Mouse (Mus musculus) forebrain, embryonic 11.5 days (tissue): ENCODE data around the gene Boc. TPM values are rescaled to one million over a fixed set of nuclear protein-coding genes. Genes with fewer than 3 reads are reported as not detected.

Experiments
- ATAC-seq: fragments of 200-750 bp; cut with Nextera tagmentation; replicated peaks from 2 replicates; pipeline ENCODE4 v1.8.0; 2017; ENCODE audit warnings: moderate TSS enrichment; ENCODE audit not compliant: low FRiP score
- DNase-seq: peaks from one replicate; pipeline ENCODE4 v3.0.0-alpha.2; 2017; ENCODE audit warnings: low spot score
- H3K27ac ChIP-seq: fragments of 300-500 bp; sonication (generic); 2 replicates; pipeline ENCODE4 v1.5.1; 2014; ENCODE audit warnings: low read depth, low read length
- H3K27me3 ChIP-seq: fragments of 300-500 bp; sonication (generic); 2 replicates; pipeline ENCODE4 v1.6.1; 2014; ENCODE audit warnings: mild to moderate bottlenecking, low read length, mixed read lengths; ENCODE audit not compliant: control insufficient read depth, insufficient read depth
- H3K36me3 ChIP-seq: fragments of 300-500 bp; sonication (generic); 2 replicates; pipeline ENCODE4 v1.6.1; 2014; ENCODE audit warnings: mild to moderate bottlenecking, low read length, moderate library complexity, mixed read lengths; ENCODE audit not compliant: control insufficient read depth, insufficient read depth
- H3K4me1 ChIP-seq: fragments of 300-500 bp; sonication (generic); replicated peaks from 2 replicates; pipeline ENCODE4 v1.6.1; 2014; ENCODE audit warnings: low read length, mixed read lengths; ENCODE audit not compliant: control insufficient read depth, insufficient read depth
- H3K4me2 ChIP-seq: fragments of 300-500 bp; sonication (generic); 2 replicates; pipeline ENCODE4 v1.6.1; 2014; ENCODE audit warnings: low read depth, mild to moderate bottlenecking, low read length, moderate library complexity, mixed read lengths; ENCODE audit not compliant: severe bottlenecking
- H3K4me3 ChIP-seq: fragments of 300-500 bp; sonication (generic); 2 replicates; pipeline ENCODE4 v1.5.1; 2014; ENCODE audit warnings: low read depth, low read length
- H3K9ac ChIP-seq: fragments of 300-500 bp; sonication (generic); 2 replicates; pipeline ENCODE4 v1.6.1; 2014; ENCODE audit warnings: low read length
- H3K9me3 ChIP-seq: fragments of 300-500 bp; sonication (generic); 2 replicates; pipeline ENCODE4 v1.6.1; 2016; ENCODE audit warnings: low read length, mixed read lengths; ENCODE audit not compliant: control insufficient read depth
- WGBS: fragments of 180-500 bp; shearing (Covaris S2); extraction: QIAGEN DNeasy Blood & Tissue Kit; methylation state at CpG from one replicate; pipeline ENCODE4 v1.1.7; 2014; 5-methylcytosine and 5-hydroxymethylcytosine counted together
- polyA plus RNA-seq: library from polyadenylated mRNA; unstranded; fragments of >200 nt; fragmentation: Nextera tagmentation; extraction: Ambion mirVana; gene quantifications from 2 replicates; pipeline ENCODE4 v1.2.1, GENCODE M21; 2014

Gene Boc
- 35.6 and 35.9 TPM in 2 replicates for polyA plus RNA-seq

- Histone ChIP-seq H3K27me3 (no peaks in the 10 kb centered on the region; the same call in 1 of the 2 replicates), H3K36me3 (no peaks in the 10 kb centered on the region), H3K9ac (peak within 1 kb of the TSS; percentile 98), H3K4me2 (peak within 1 kb of the TSS; percentile 69), H3K9me3 (no peaks in the 10 kb centered on the region), H3K27ac (peak within 1 kb of the TSS; percentile 91), H3K4me1 (peaks cover 17% of the 10 kb centered on the region), H3K4me3 (peak within 1 kb of the TSS; percentile 95)
- ATAC-seq (peak; percentile 83), DNase-seq (peak; percentile 83)
- under 1% methylated on average over 41 of the region's 46 CpGs for WGBS
Measured at GRCm38 (mm10) chr16:44558471-44559329, at the start of gene Boc. Boc (minus strand) TSS chr16:44558897.

GRCm38 (mm10) chr16:44606643-44607042 lies 47.9 kb upstream of the Boc start:
- 65% methylated on average over 1 of the region's 1 CpGs for WGBS

GRCm38 (mm10) chr16:44604021-44604616 lies 45.4 kb upstream of the Boc start:
- no peaks in the 10 kb centered on the region for H3K36me3 ChIP-seq
- no peak overlapping the region for H3K27ac ChIP-seq
- H3K9me3 ChIP-seq, result no peaks in the 10 kb centered on the region
- DNase-seq, result no peak
- 77% methylated on average over 9 of the region's 9 CpGs for WGBS
- no peaks in the 10 kb centered on the region for H3K27me3 ChIP-seq
- peaks cover 10% of the 10 kb centered on the region for H3K4me1 ChIP-seq
- no peak overlapping the region for H3K4me2 ChIP-seq
- H3K9ac ChIP-seq, result no peak overlapping the region
- ATAC-seq, result no peak
- H3K4me3 ChIP-seq, result no peak overlapping the region

More at GRCm38 (mm10) chr16:44606643-44607042, 47.9 kb upstream of the Boc start:
- Histone ChIP-seq H3K4me2 (no peak overlapping the region), H3K9me3 (no peaks in the 10 kb centered on the region), H3K27ac (no peak overlapping the region), H3K27me3 (no peaks in the 10 kb centered on the region), H3K36me3 (no peaks in the 10 kb centered on the region), H3K4me3 (no peak overlapping the region), H3K9ac (no peak overlapping the region), H3K4me1 (peaks cover 4% of the 10 kb centered on the region)
- ATAC-seq, result no peak
- no peak for DNase-seq

- H3K4me3 ChIP-seq, result no peak overlapping the region
- H3K27me3 ChIP-seq, result no peaks in the 10 kb centered on the region
- H3K9ac ChIP-seq, result no peak overlapping the region
- DNase-seq, result no peak
- no peaks in the 10 kb centered on the region for H3K9me3 ChIP-seq
- no peaks in the 10 kb centered on the region for H3K36me3 ChIP-seq
- 12% methylated on average over 8 of the region's 8 CpGs for WGBS
- H3K4me1 ChIP-seq, result peaks cover 10% of the 10 kb centered on the region
- 0 out of 2 replicates have a peak, but pooled peaks have one; percentile 34 for ATAC-seq
- H3K4me2 ChIP-seq, result no peak overlapping the region
- no peak overlapping the region for H3K27ac ChIP-seq
Measured at GRCm38 (mm10) chr16:44601999-44602794, 43.5 kb upstream of the Boc start.

DNA sequence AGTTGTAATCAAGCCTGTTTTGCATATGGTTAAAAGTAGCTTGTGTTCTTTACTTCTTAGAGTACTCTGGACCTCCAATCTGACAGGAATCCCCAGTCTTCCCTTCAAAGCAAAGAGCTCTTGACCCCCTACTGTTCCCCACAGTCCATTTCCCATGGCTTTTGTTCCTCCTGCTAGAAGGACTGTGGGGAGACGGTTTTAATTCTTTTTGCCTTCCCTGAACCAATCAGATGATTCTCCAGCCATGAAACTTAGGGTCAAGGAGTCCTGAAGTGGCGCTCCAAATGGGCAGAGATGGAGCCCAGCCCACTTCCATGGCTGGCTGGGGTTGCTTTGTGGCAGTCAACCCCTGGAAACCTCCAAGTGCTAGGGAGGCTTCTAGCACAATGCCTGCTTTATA lies 42.5 kb upstream of the Boc start:
- H3K27me3 ChIP-seq, result no peaks in the 10 kb centered on the region
- H3K9ac ChIP-seq, result peak overlapping the region; percentile 16; the same call in 1 of the 2 replicates
- no peak for DNase-seq
- peaks cover 10% of the 10 kb centered on the region for H3K4me1 ChIP-seq
- WGBS, result 4% methylated on average over 2 of the region's 2 CpGs
- no peak overlapping the region for H3K4me3 ChIP-seq
- ATAC-seq, result peak; percentile 79
- H3K9me3 ChIP-seq, result no peaks in the 10 kb centered on the region
- H3K27ac ChIP-seq, result peak overlapping the region; percentile 41
- H3K36me3 ChIP-seq, result no peaks in the 10 kb centered on the region
- no peak overlapping the region for H3K4me2 ChIP-seq

DNA sequence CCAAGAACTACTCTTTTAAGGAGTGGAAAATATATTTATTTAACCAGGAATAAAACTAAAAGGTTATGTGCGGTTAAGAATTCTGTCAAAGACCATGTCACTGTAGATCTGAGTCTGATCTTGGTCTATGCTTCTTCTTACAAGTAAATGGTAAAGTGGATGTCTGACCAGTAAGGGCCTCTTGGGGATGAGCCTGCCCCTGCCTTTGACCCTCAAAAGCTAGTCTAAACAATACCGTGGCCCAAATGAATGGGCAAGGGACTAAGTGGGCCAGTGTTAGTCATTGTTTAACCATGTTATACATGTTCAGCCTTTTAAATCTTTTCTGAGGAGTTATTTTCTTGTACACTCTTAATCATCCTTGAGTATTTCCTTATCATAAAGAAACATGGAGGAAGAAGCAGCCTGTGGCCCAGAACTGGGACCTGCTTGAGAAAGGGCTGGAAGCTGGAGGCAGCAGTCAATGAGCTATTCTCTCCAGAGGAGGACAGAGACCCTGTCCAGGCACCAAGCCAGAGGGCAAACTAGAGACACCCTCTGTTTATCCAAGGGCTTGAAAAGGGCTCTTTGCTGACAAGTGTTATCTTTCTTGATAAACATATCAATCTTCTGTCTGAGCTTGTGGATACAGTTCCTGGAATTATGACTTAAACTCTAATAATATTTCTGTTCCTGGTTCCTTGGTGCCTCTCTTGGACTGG lies 38.6 kb upstream of the Boc start:
- H3K4me1 ChIP-seq, result peaks cover 8% of the 10 kb centered on the region
- 88% methylated on average over 2 of the region's 2 CpGs for WGBS
- no peak overlapping the region for H3K4me2 ChIP-seq
- ATAC-seq, result no peak
- H3K36me3 ChIP-seq, result no peaks in the 10 kb centered on the region
- no peak overlapping the region for H3K9ac ChIP-seq
- no peak overlapping the region for H3K27ac ChIP-seq
- no peaks in the 10 kb centered on the region for H3K9me3 ChIP-seq
- DNase-seq, result no peak
- no peaks in the 10 kb centered on the region for H3K27me3 ChIP-seq
- H3K4me3 ChIP-seq, result no peak overlapping the region

GRCm38 (mm10) chr16:44589506-44589905 lies 30.8 kb upstream of the Boc start:
- Histone ChIP-seq H3K4me1 (no peaks in the 10 kb centered on the region), H3K36me3 (no peaks in the 10 kb centered on the region), H3K27me3 (no peaks in the 10 kb centered on the region), H3K27ac (no peak overlapping the region), H3K9ac (no peak overlapping the region), H3K4me2 (no peak overlapping the region), H3K9me3 (no peaks in the 10 kb centered on the region), H3K4me3 (no peak overlapping the region)
- DNase-seq (no peak), ATAC-seq (no peak)
- WGBS, result 88% methylated on average over 1 of the region's 1 CpGs
